Mouse (Mus musculus): ENCODE measurements around the gene Panx1.

GRCm38 (mm10) chr9:15039848-15040247, 5.4 kb downstream of the Panx1 start:
- TF ChIP-seq CTCF (IDR thresholded peaks at IDR 0.05) (no peak), EP300 (IDR thresholded peaks at IDR 0.05) (0 out of 2 replicates have a peak, but pooled peaks have one; percentile 18)
